8 mouse cellular contexts compared by ENCODE assay signal in genomic region chr11:98810686-98811085, GRCm38 (mm10). TPM values are rescaled to one million over a fixed set of nuclear protein-coding genes. Genes with fewer than 3 reads are reported as not detected.
DNase-seq lines count a peak whose midpoint lies in the region; ATAC-seq and TF ChIP-seq lines count a peak whose summit lies in the region.

No protein-coding gene starts in this region.

- H3K9me3 ChIP-seq in heart, embryonic 14.5 days (ENCODE audit: control insufficient read depth, low read length): no peaks in the 10 kb centered on the region
- H3K9me3 ChIP-seq in ES-E14 (ENCODE audit: control insufficient read depth, insufficient read depth, low read depth, low read length): peaks cover 22% of the 10 kb centered on the region
- no peaks in the 10 kb centered on the region for H3K9me3 ChIP-seq in hindbrain, embryonic 10.5 days

- peak overlapping the region; percentile 84 to 88 for H3K4me3 ChIP-seq in heart, embryonic 14.5 days (ENCODE audit: control insufficient read depth in 1 of 2, insufficient read depth in 1 of 2, low read depth in 1 of 2, low read length in 2 of 2)
- peak overlapping the region; percentile 92 to 96 for H3K4me3 ChIP-seq in ES-E14 (ENCODE audit: insufficient read depth in 1 of 2, low read depth in 1 of 2, low read length in 2 of 2, poor library complexity in 1 of 2, severe bottlenecking in 1 of 2)
- peak overlapping the region; percentile 87 for H3K4me3 ChIP-seq in hindbrain, embryonic 10.5 days
- H3K4me3 ChIP-seq in macrophage (ENCODE audit: inconsistent target): peak overlapping the region; percentile 80

- no peak for DNase-seq in heart, adult 18-20 months
- no peak for DNase-seq in ES-E14 (ENCODE audit: low read depth, low spot score)
- no peak for DNase-seq in hindbrain, embryonic 10.5 days (ENCODE audit: low spot score)
- DNase-seq in urinary bladder, postnatal 10 days (ENCODE audit: low spot score): no peak
- no peak for DNase-seq in thymus, postnatal 36 days
- DNase-seq in Muller cell, postnatal 12 days (ENCODE audit: inconsistent ontology term): no peak

- peaks cover 74% of the 10 kb centered on the region for H3K36me3 ChIP-seq in heart, embryonic 14.5 days (ENCODE audit: control insufficient read depth, insufficient read depth, low read length)
- H3K36me3 ChIP-seq in ES-E14 (ENCODE audit: control insufficient read depth, insufficient read depth, low read length, poor library complexity, severe bottlenecking) (peaks cover 17% of the 10 kb centered on the region), macrophage (ENCODE audit: inconsistent target) (peaks cover 1% of the 10 kb centered on the region)
- peaks cover 78% of the 10 kb centered on the region for H3K36me3 ChIP-seq in hindbrain, embryonic 10.5 days

- peaks cover 66% of the 10 kb centered on the region for H3K79me2 ChIP-seq in macrophage (ENCODE audit: inconsistent target)

- peak overlapping the region; percentile 93 for H3K9ac ChIP-seq in heart, embryonic 14.5 days (ENCODE audit: low read length)
- H3K9ac ChIP-seq in ES-E14 (ENCODE audit: insufficient read depth, low read depth, low read length, poor library complexity, severe bottlenecking): peak overlapping the region; percentile 96; the same call in 1 of the 2 replicates

- ATAC-seq in heart, embryonic 14.5 days (ENCODE audit: insufficient number of reproducible peaks, insufficient read depth, low FRiP score, low read depth): no peak

- H3K4me1 ChIP-seq in heart, embryonic 14.5 days (ENCODE audit: control insufficient read depth in 2 of 2, insufficient read depth in 2 of 2, low read length in 2 of 2): peaks cover 2 to 10% of the 10 kb centered on the region in 2 experiments
- no peaks in the 10 kb centered on the region for H3K4me1 ChIP-seq in ES-E14 (ENCODE audit: control insufficient read depth in 2 of 2, insufficient read depth in 2 of 2, low read length in 2 of 2, poor library complexity in 1 of 2)
- peaks cover 24% of the 10 kb centered on the region for H3K4me1 ChIP-seq in hindbrain, embryonic 10.5 days (replicated peaks)

- peak overlapping the region in 1 of 2 experiments; percentile 96; a peak in 1 of 4 replicates for H3K27ac ChIP-seq in heart, embryonic 14.5 days (replicated peaks in 1 of 2; ENCODE audit: control insufficient read depth in 1 of 2, insufficient read depth in 1 of 2, low read depth in 2 of 2, low read length in 2 of 2)
- no peak overlapping the region for H3K27ac ChIP-seq in ES-E14 (ENCODE audit: insufficient read depth, low read depth, low read length, poor library complexity, severe bottlenecking)
- H3K27ac ChIP-seq in hindbrain, embryonic 10.5 days: no peak overlapping the region
- peak overlapping the region; percentile 47 for H3K27ac ChIP-seq in macrophage

- H3K27me3 ChIP-seq in heart, embryonic 14.5 days (ENCODE audit: control insufficient read depth, insufficient read depth, low read length): no peaks in the 10 kb centered on the region
- H3K27me3 ChIP-seq in hindbrain, embryonic 10.5 days (ENCODE audit: insufficient read depth, poor library complexity, severe bottlenecking): no peaks in the 10 kb centered on the region

- 65% methylated on average over 7 of the region's 7 CpGs for WGBS in heart, embryonic 14.5 days
- WGBS in hindbrain, embryonic 10.5 days: 81% methylated on average over 7 of the region's 7 CpGs
- WGBS in macrophage (ENCODE audit: missing documents): 75% methylated on average over 7 of the region's 7 CpGs

- H3K4me2 ChIP-seq in heart, embryonic 14.5 days (ENCODE audit: low read length): peak overlapping the region; percentile 95

- in situ Hi-C loops in ES-E14 (cut with MboI; ENCODE audit: low sequenced_read_pairs in 2 of 2, unreplicated experiment in 2 of 2): no loop called here

TF ChIP-seq in ES-E14, 5 proteins besides CTCF, POLR2A, EP300 and RAD21:
- no peak for TF ChIP-seq MAFK (IDR thresholded peaks at IDR 0.05; ENCODE audit: insufficient read depth, low read depth, low read length)
- TF ChIP-seq HCFC1 (IDR thresholded peaks at IDR 0.05; ENCODE audit: borderline replicate concordance, insufficient read depth, low read length): no peak
- no peak for TF ChIP-seq ZC3H11A (IDR thresholded peaks at IDR 0.05; ENCODE audit: borderline replicate concordance, low read depth, low read length)
- TF ChIP-seq CHD2 (IDR thresholded peaks at IDR 0.05; ENCODE audit: low read depth, low read length): no peak
- TF ChIP-seq ZNF384 (IDR thresholded peaks at IDR 0.05; ENCODE audit: low read depth, low read length): no peak

RNA-seq across cellular contexts. Expression of gene Casc3, which starts 6.0 kb away (rescaled TPM):
- polyA plus RNA-seq in heart, embryonic 14.5 days (2014; fragmentation: Nextera tagmentation; extraction: Ambion mirVana): 22.6 and 22.9 TPM in 2 replicates
- total RNA-seq in heart, adult 18-20 months (2021): 10 to 100 TPM; 17.2 to 19.3 TPM
- 11.7 and 14.6 TPM in 2 replicates for total RNA-seq in ES-E14 (2012; rRNA removed)
- polyA plus RNA-seq in hindbrain, embryonic 10.5 days (2016; fragmentation: Nextera tagmentation; extraction: Ambion mirVana): 49.5 and 55.9 TPM in 2 replicates
- 100 to 1,000 TPM in 5 of 26 experiments, 10 to 100 TPM in 21; 26.5 to 137 (median 57.5) TPM for total RNA-seq in macrophage (2018; cell fraction: chromatin; rRNA removed)
- total RNA-seq in macrophage (2018; cell fraction: cytosol; rRNA removed): 10 to 100 TPM; 21.0 to 40.3 (median 26.0) TPM
- total RNA-seq in macrophage (2018; cell fraction: nucleus; rRNA removed): 10 to 100 TPM; 28.9 to 86.2 (median 50.2) TPM
- 21.2 to 29.9 TPM (median 22.1 TPM) in 3 replicates for polyA plus RNA-seq in macrophage (2018)

RNA-seq across cellular contexts. Expression of gene Msl1, which starts 15.4 kb away (rescaled TPM):
- polyA plus RNA-seq in heart, embryonic 14.5 days (2014; fragmentation: Nextera tagmentation; extraction: Ambion mirVana): 13.3 and 15.3 TPM in 2 replicates
- total RNA-seq in heart, adult 18-20 months (2021): 10 to 100 TPM; 71.7 to 73.3 TPM
- 18.3 and 27.1 TPM in 2 replicates for total RNA-seq in ES-E14 (2012; rRNA removed)
- polyA plus RNA-seq in hindbrain, embryonic 10.5 days (2016; fragmentation: Nextera tagmentation; extraction: Ambion mirVana): 24.4 and 25.2 TPM in 2 replicates
- 100 to 1,000 TPM in 4 of 26 experiments, 10 to 100 TPM in 22; 26.6 to 124 (median 61.3) TPM for total RNA-seq in macrophage (2018; cell fraction: chromatin; rRNA removed)
- 10 to 100 TPM; 35.5 to 64.0 (median 51.6) TPM for total RNA-seq in macrophage (2018; cell fraction: cytosol; rRNA removed)
- 100 to 1,000 TPM in 7 of 26 experiments, 10 to 100 TPM in 19; 40.3 to 121 (median 76.1) TPM for total RNA-seq in macrophage (2018; cell fraction: nucleus; rRNA removed)
- polyA plus RNA-seq in macrophage (2018): 40.0 to 80.9 TPM (median 44.0 TPM) in 3 replicates

RNA-seq across cellular contexts. Expression of gene Rapgefl1, which starts 25.9 kb away (rescaled TPM):
- 0.82 and 0.95 TPM in 2 replicates for polyA plus RNA-seq in heart, embryonic 14.5 days (2014; fragmentation: Nextera tagmentation; extraction: Ambion mirVana)
- under 1 TPM; 0.72 to 0.82 TPM for total RNA-seq in heart, adult 18-20 months (2021)
- total RNA-seq in ES-E14 (2012; rRNA removed): 0.98 and 1.4 TPM in 2 replicates
- polyA plus RNA-seq in hindbrain, embryonic 10.5 days (2016; fragmentation: Nextera tagmentation; extraction: Ambion mirVana): 1.1 and 2.2 TPM in 2 replicates
- 1 to 10 TPM in 7 of 26 experiments, under 1 TPM in 14, not detected in 5; 0.20 to 4.3 (median 0.79) TPM for total RNA-seq in macrophage (2018; cell fraction: chromatin; rRNA removed)
- under 1 TPM; 0.03 to 0.42 (median 0.21) TPM for total RNA-seq in macrophage (2018; cell fraction: cytosol; rRNA removed)
- 1 to 10 TPM in 2 of 26 experiments, under 1 TPM in 18, not detected in 6; 0.23 to 1.8 (median 0.70) TPM for total RNA-seq in macrophage (2018; cell fraction: nucleus; rRNA removed)
- polyA plus RNA-seq in macrophage (2018): 0.23 to 0.34 TPM (median 0.31 TPM) in 3 replicates

RNA-seq across cellular contexts. Expression of gene Nr1d1, which starts 35.6 kb away (rescaled TPM):
- polyA plus RNA-seq in heart, embryonic 14.5 days (2014; fragmentation: Nextera tagmentation; extraction: Ambion mirVana): 6.0 and 6.4 TPM in 2 replicates
- total RNA-seq in heart, adult 18-20 months (2021): 10 to 100 TPM; 54.2 to 67.6 TPM
- 2.9 and 3.3 TPM in 2 replicates for total RNA-seq in ES-E14 (2012; rRNA removed)
- polyA plus RNA-seq in hindbrain, embryonic 10.5 days (2016; fragmentation: Nextera tagmentation; extraction: Ambion mirVana): 1.2 and 1.5 TPM in 2 replicates
- total RNA-seq in macrophage (2018; cell fraction: chromatin; rRNA removed): 10 to 100 TPM in 3 of 26 experiments, 1 to 10 TPM in 19, under 1 TPM in 2, not detected in 2; 0.22 to 19.5 (median 1.8) TPM
- 10 to 100 TPM in 3 of 26 experiments, 1 to 10 TPM in 22, under 1 TPM in 1; 0.80 to 16.2 (median 2.0) TPM for total RNA-seq in macrophage (2018; cell fraction: cytosol; rRNA removed)
- total RNA-seq in macrophage (2018; cell fraction: nucleus; rRNA removed): 10 to 100 TPM in 6 of 26 experiments, 1 to 10 TPM in 14, under 1 TPM in 6; 0.30 to 28.5 (median 1.6) TPM
- polyA plus RNA-seq in macrophage (2018): 3.0 to 7.6 TPM (median 4.9 TPM) in 3 replicates

RNA-seq across cellular contexts. Expression of gene Wipf2, which starts 52.8 kb away (rescaled TPM):
- 3.1 and 3.2 TPM in 2 replicates for polyA plus RNA-seq in heart, embryonic 14.5 days (2014; fragmentation: Nextera tagmentation; extraction: Ambion mirVana)
- 10 to 100 TPM in 1 of 2 experiments, 1 to 10 TPM in 1; 7.3 to 10.1 TPM for total RNA-seq in heart, adult 18-20 months (2021)
- 4.7 and 5.8 TPM in 2 replicates for total RNA-seq in ES-E14 (2012; rRNA removed)
- 4.6 and 4.7 TPM in 2 replicates for polyA plus RNA-seq in hindbrain, embryonic 10.5 days (2016; fragmentation: Nextera tagmentation; extraction: Ambion mirVana)
- 10 to 100 TPM in 23 of 26 experiments, 1 to 10 TPM in 3; 7.3 to 30.5 (median 19.3) TPM for total RNA-seq in macrophage (2018; cell fraction: chromatin; rRNA removed)
- 10 to 100 TPM; 15.1 to 25.6 (median 21.0) TPM for total RNA-seq in macrophage (2018; cell fraction: cytosol; rRNA removed)
- 10 to 100 TPM; 13.2 to 33.3 (median 22.7) TPM for total RNA-seq in macrophage (2018; cell fraction: nucleus; rRNA removed)
- 11.1 to 18.1 TPM (median 11.5 TPM) in 3 replicates for polyA plus RNA-seq in macrophage (2018)
